ENCODE assay signal across 34 mouse cellular contexts in the genomic region with DNA sequence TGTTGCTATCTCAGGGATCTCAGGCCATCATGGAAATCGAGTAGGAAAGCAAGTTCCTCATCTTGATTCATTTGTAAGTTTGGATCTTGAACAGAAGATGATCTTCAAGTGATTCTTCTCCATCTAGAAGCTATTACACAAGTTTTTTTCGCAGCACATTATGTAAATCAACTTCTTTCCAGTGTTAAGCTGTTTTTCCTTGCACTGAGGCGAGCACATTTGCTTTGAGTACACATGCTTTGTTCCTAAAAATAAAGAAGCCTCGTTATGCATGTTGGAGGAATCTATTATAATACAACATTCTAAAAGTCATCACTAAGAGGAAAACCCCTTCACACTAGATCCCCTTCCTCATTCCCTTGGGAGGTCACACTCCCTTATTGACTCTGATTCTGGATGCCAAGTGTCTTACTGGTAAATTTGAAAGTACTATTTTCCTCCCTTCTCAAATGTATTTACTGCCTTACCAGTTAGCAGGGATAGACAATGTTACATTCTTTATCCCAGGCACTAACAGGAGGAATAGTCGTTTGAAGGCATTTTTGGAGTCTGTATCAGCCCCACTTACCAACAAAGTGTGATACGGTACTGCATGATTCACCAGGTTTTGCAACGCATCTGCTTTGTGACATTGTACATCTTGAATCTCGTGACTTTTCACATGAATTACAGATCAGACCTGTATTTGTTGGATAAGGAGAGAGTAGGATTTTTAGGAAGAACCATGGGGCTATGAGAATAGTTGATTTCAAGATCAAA. TPM values are rescaled to one million over a fixed set of nuclear protein-coding genes. Genes with fewer than 3 reads are reported as not detected.
DNase-seq lines count a peak whose midpoint lies in the region; ATAC-seq and TF ChIP-seq lines count a peak whose summit lies in the region.
"Had no signal": no experiment of that assay in that cellular context is flagged by ENCODE, and none has a peak within 500 bp of the region (broad histone marks: within the 10 kb centered on the region; RNA-seq: fewer than 3 reads in every experiment).

No protein-coding gene starts in this region.

- no peak overlapping the region for H3K4me3 ChIP-seq in left cerebral cortex, adult 2 months
- H3K4me3 ChIP-seq: embryonic facial prominence, embryonic 10.5 days; embryonic facial prominence, embryonic 13.5 days; erythroblast, embryonic 14.5 days; forebrain, embryonic 13.5 days; heart, embryonic 12.5 days; heart, embryonic 15.5 days; hindbrain, embryonic 10.5 days; hindbrain, embryonic 13.5 days; intestine, embryonic 15.5 days had no signal

- DNase-seq in frontal cortex, postnatal 10 days (ENCODE audit: low spot score in 2 of 2): no peak
- no peak for DNase-seq in left cerebral cortex, adult 2 months (ENCODE audit: extremely low spot score in 1 of 2, low spot score in 2 of 2)
- no peak for DNase-seq in left cerebral cortex, adult 18-20 months (ENCODE audit: low spot score in 2 of 2)
- DNase-seq in brain, adult 2 months (ENCODE audit: low read depth, low spot score): peak; percentile 54
- no peak for DNase-seq in cerebellum, adult 8-10 months
- DNase-seq: adrenal gland, postnatal 10 days; adrenal gland, postnatal 36 days; B cell, adult 2 months; cerebellum, adult 11 months; cerebellum, adult 2 months; cerebellum, postnatal 10 days; cerebellum, postnatal 36 days; embryo, embryonic 11 days; gastrocnemius, postnatal 25 days; heart, adult 18-20 months; heart, postnatal 10 days; heart, postnatal 36 days had no signal

- intact Hi-C loops in left cerebral cortex, adult 2 months (cut with DNase I): no loop called here

- H3K27ac ChIP-seq in left cerebral cortex, adult 2 months: peak overlapping the region; percentile 29
- H3K27ac ChIP-seq: embryonic facial prominence, embryonic 10.5 days; embryonic facial prominence, embryonic 13.5 days; forebrain, embryonic 13.5 days; heart, embryonic 15.5 days; hindbrain, embryonic 10.5 days; hindbrain, embryonic 13.5 days; intestine, embryonic 15.5 days had no signal

- peak; percentile 97 for ATAC-seq in frontal cortex, adult (ENCODE audit: low TSS enrichment)
- ATAC-seq: forebrain, embryonic 13.5 days; forebrain, embryonic 16.5 days; hindbrain, embryonic 16.5 days; intestine, embryonic 15.5 days; Patski had no signal

- TF ChIP-seq CTCF in left cerebral cortex, adult 2 months (IDR thresholded peaks at IDR 0.05): no peak

RNA-seq across cellular contexts. Expression of gene Pate4, which starts 3.9 kb away (rescaled TPM):
- not detected for total RNA-seq in left cerebral cortex, adult 2 months (2021)
- total RNA-seq in left cerebral cortex, adult 18-20 months (2021): not detected
- total RNA-seq: adrenal gland, adult 18-20 months; adrenal gland, postnatal 10 days; adrenal gland, postnatal 36 days; CH12.LX; G1E; gastrocnemius, adult 8-10 months; gastrocnemius, postnatal 25 days; heart, adult 18-20 months; heart, postnatal 10 days; heart, postnatal 36 days had no signal

RNA-seq across cellular contexts. Expression of gene Hyls1, which starts 37.6 kb away (rescaled TPM):
- total RNA-seq in left cerebral cortex, adult 2 months (2021): 1 to 10 TPM; 9.0 to 9.6 TPM
- total RNA-seq in left cerebral cortex, adult 18-20 months (2021): 1 to 10 TPM; 9.0 to 9.1 TPM

RNA-seq across cellular contexts. Expression of gene Pate2, which starts 37.7 kb away (rescaled TPM):
- under 1 TPM; 0.34 to 0.98 TPM for total RNA-seq in left cerebral cortex, adult 2 months (2021)
- total RNA-seq in left cerebral cortex, adult 18-20 months (2021): under 1 TPM; 0.93 to 0.98 TPM
- total RNA-seq: gastrocnemius, adult 8-10 months; gastrocnemius, postnatal 25 days; heart, adult 18-20 months; heart, postnatal 36 days had no signal

RNA-seq across cellular contexts. Expression of gene Pate3, which starts 40.2 kb away (rescaled TPM):
- total RNA-seq in left cerebral cortex, adult 2 months (2021): not detected
- total RNA-seq in left cerebral cortex, adult 18-20 months (2021): not detected
- total RNA-seq: adrenal gland, adult 18-20 months; adrenal gland, postnatal 10 days; adrenal gland, postnatal 36 days; CH12.LX; G1E; gastrocnemius, adult 8-10 months; gastrocnemius, postnatal 25 days; heart, adult 18-20 months; heart, postnatal 10 days; heart, postnatal 36 days had no signal

RNA-seq across cellular contexts. Expression of gene Pus3, which starts 49.4 kb away (rescaled TPM):
- total RNA-seq in left cerebral cortex, adult 2 months (2021): 10 to 100 TPM; 11.9 to 12.6 TPM
- 10 to 100 TPM; 12.0 to 12.1 TPM for total RNA-seq in left cerebral cortex, adult 18-20 months (2021)
